Mouse (Mus musculus): ENCODE results near the gene Ntng2.

DNA sequence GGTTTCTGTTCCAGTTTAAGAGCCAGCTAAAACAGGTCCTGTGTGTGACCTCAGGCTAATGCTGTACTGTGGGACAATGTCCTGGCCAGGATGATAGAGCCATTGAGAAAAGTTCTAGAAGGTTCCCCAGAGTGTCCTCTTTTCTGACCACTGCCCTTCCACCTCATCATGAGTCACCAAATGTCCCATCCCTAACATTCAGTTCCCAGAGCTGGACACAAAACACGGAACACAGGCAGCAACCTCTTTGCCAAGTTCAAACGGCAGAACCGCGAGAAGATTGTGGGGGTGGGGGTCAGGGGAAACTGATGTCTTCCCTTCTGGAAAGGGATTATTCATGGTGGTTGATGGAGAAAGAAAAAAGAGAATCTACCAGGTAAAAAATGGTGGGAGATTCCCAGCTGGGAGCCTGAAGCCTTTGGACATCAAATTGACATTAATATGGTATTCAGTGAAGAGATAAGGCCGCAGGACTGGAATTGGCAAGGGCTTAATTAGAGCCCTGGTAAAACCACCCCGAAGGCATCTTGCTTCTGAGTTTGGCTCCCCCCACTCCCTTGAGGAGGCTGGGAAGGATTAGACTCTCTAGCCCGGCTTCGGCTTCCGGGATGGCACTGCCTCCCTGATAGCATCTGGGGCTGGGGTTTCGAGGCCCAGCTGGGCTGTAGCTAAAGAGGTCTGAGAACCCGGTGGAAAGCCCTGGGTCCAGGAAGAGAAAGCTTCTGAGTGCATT, 51.4 kb downstream of the Ntng2 start:
- TF ChIP-seq CTCF (IDR thresholded peaks at IDR 0.05; ENCODE audit: low read depth, low read length): no peak
- no peak for TF ChIP-seq POLR2A (IDR thresholded peaks at IDR 0.05; ENCODE audit: borderline replicate concordance, low read depth, low read length)
